Mouse (Mus musculus) hindbrain, embryonic 10.5 days (tissue): ENCODE results near the gene Gtf2a2. TPM values are rescaled to one million over a fixed set of nuclear protein-coding genes. Genes with fewer than 3 reads are reported as not detected.
A peak's percentile ranks its signal among the peaks of the same experiment; 100 is the strongest.

ENCODE experiments used
- DNase-seq: peaks from one replicate; pipeline ENCODE4 v3.0.0-alpha.2; 2017; ENCODE audit warnings: low spot score
- H3K27ac ChIP-seq: fragments of 300-500 bp; sonication (generic); 2 replicates; pipeline ENCODE4 v1.5.1; 2016; ENCODE audit warnings: mild to moderate bottlenecking, moderate library complexity
- H3K27me3 ChIP-seq: fragments of 300-500 bp; sonication (generic); 2 replicates; pipeline ENCODE4 v1.6.1; 2016; ENCODE audit warnings: mild to moderate bottlenecking; ENCODE audit not compliant: poor library complexity, insufficient read depth, severe bottlenecking
- H3K36me3 ChIP-seq: fragments of 300-500 bp; sonication (generic); 2 replicates; pipeline ENCODE4 v1.6.1; 2016; ENCODE audit warnings: mild to moderate bottlenecking, moderate library complexity
- H3K4me1 ChIP-seq: fragments of 300-500 bp; sonication (generic); replicated peaks from 2 replicates; pipeline ENCODE4 v1.6.1; 2016; ENCODE audit warnings: mild to moderate bottlenecking
- H3K4me3 ChIP-seq: fragments of 300-500 bp; sonication (generic); 2 replicates; pipeline ENCODE4 v1.5.1; 2016; ENCODE audit warnings: mild to moderate bottlenecking, moderate library complexity
- H3K9me3 ChIP-seq: fragments of 300-500 bp; sonication (generic); 2 replicates; pipeline ENCODE4 v1.6.1; 2016; ENCODE audit warnings: mild to moderate bottlenecking, moderate library complexity
- WGBS: fragments of 180-500 bp; shearing (Covaris S2); methylation state at CpG from one replicate; pipeline ENCODE4 v1.1.7; 2016; 5-methylcytosine and 5-hydroxymethylcytosine counted together
- polyA plus RNA-seq: library from polyadenylated mRNA; unstranded; fragments of >200 nt; fragmentation: Nextera tagmentation; extraction: Ambion mirVana; gene quantifications from 2 replicates; pipeline ENCODE4 v1.2.1, GENCODE M21; 2016

Gene Gtf2a2
- polyA plus RNA-seq, 1 experiment from 2014 or later: 185 TPM

DNA sequence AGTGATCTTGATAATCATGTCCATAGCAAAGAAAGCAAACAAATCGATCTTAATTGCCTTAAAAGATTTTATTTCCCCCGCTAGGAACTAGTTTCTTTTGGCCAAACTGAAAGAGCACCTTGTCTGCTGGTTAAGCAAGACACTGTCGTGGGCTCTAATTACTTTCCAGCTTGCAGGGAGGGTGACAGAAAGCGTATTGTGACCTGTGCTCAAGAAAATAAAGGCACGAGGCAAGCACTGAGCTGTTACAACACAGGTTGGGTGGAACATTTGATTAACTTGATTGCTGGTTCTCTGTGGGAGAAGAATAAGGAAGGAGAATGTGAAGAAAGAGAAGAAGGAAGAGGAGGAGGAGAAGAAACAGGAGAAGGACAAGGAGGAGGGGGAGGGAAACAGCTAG lies 35.9 kb downstream of the Gtf2a2 start:
- Histone ChIP-seq H3K4me3 (no peak overlapping the region), H3K27me3 (no peaks in the 10 kb centered on the region), H3K4me1 (peaks cover 32% of the 10 kb centered on the region), H3K36me3 (no peaks in the 10 kb centered on the region), H3K27ac (no peak overlapping the region), H3K9me3 (no peaks in the 10 kb centered on the region)
- no peak for DNase-seq
- 55% methylated on average over 5 of the region's 5 CpGs for WGBS

DNA sequence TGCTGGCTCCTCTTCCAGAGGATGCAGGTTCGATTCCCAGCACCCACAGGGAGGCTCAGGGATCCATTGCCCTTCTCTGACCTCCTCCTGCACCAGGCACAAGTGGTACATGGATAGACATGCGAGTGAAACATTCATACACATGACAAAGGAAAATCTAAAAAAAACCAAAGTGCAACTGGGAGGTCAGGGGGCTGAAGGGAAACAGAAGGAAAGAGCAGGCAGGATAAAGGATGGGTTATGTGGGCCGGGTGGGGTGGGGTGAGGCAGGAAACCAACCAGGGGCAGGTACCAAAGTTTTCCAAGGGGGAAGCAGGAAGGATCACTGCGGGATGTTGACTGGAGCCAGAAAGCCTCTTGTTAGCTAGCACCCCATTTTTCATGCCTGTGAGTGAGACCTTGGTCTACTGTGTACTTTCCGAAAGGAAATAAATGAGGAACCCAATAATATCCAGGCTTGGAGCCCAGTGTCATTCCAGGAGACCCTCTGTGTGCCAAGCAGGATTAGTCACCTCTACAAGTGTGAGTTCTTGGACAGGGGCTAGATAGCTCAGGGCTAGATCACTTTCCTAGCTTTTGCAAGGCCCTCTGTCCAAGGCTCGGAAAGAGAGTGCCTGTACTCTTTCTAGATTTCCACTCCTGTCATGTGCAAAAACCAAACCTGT lies 36.5 kb downstream of the Gtf2a2 start:
- H3K4me3 ChIP-seq: no peak overlapping the region
- no peak for DNase-seq
- no peaks in the 10 kb centered on the region for H3K36me3 ChIP-seq
- WGBS: 58% methylated on average over 6 of the region's 6 CpGs
- peaks cover 32% of the 10 kb centered on the region for H3K4me1 ChIP-seq
- peak overlapping the region; percentile 56 for H3K27ac ChIP-seq
- H3K27me3 ChIP-seq: no peaks in the 10 kb centered on the region
- H3K9me3 ChIP-seq: no peaks in the 10 kb centered on the region

DNA sequence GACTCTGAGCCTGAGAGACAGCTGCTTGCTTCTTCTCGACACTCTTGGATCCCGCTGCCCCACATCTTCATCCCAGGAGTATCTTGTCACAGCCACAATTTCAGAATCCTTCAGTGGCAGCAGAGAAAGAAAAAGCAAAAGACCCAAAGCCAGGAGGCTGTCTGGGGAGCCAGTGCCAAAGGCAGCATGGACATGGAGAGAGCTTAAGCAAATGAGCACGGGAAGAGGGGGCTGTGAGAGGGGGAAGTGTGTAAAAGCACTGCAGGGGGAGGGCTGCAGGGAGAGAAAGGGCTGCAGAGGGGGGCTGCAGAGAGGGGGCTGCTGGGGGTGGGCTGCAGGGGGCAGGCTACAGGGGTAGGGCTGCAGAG lies 37.0 kb downstream of the Gtf2a2 start:
- 30% methylated on average over 3 of the region's 3 CpGs for WGBS
- Histone ChIP-seq H3K27me3 (no peaks in the 10 kb centered on the region), H3K4me1 (peaks cover 32% of the 10 kb centered on the region), H3K27ac (peak overlapping the region; percentile 56), H3K4me3 (no peak overlapping the region), H3K9me3 (no peaks in the 10 kb centered on the region), H3K36me3 (no peaks in the 10 kb centered on the region)
- DNase-seq: no peak

DNA sequence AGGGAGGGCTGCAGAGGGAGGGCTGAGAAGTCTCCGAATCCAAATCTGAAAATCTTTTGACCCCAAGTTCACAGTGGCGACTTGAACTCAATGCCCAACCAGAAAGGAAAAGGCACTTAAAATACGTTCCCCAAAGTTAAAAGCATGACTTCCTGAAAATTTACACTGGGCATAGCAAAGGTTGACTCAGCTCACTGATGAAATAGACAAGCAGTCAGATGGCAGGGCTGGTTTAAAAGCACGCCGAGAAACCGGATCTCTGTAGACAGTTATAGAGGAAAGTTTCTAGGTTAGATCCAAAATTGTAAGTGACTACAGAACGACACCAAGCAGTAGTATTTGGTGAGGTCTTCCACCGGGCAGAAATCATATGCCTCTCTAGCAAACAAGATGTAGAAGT lies 37.5 kb downstream of the Gtf2a2 start:
- peaks cover 32% of the 10 kb centered on the region for H3K4me1 ChIP-seq
- H3K27me3 ChIP-seq: no peaks in the 10 kb centered on the region
- no peaks in the 10 kb centered on the region for H3K9me3 ChIP-seq
- DNase-seq: no peak
- WGBS: 55% methylated on average over 8 of the region's 8 CpGs
- H3K36me3 ChIP-seq: no peaks in the 10 kb centered on the region
- no peak overlapping the region for H3K4me3 ChIP-seq
- peak overlapping the region; percentile 56 for H3K27ac ChIP-seq

DNA sequence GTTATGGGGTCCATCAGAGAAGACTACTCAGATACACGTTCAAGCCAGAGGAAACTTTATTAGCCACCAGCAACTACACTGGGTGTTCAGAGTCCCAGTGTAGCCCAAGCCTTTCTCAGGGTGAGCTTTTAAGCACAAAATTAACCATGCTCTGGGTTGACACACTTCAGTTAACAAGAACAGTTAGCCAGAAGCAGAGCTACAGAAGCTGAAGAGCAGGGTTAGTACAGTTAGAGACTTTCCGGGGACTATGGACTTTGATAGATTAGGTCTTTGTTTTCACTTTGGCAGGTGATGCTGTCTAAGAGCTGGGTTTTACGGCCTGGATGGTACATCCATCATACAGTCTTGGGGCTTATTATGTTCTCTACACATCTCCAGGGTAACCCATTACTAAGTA lies 40.4 kb downstream of the Gtf2a2 start:
- H3K9me3 ChIP-seq: peaks cover 4% of the 10 kb centered on the region; the same call in 1 of the 2 replicates
- no peak for DNase-seq
- H3K27me3 ChIP-seq: no peaks in the 10 kb centered on the region
- peaks cover 30% of the 10 kb centered on the region for H3K4me1 ChIP-seq
- 76% methylated on average over 3 of the region's 3 CpGs for WGBS
- no peaks in the 10 kb centered on the region for H3K36me3 ChIP-seq
- no peak overlapping the region for H3K27ac ChIP-seq
- no peak overlapping the region for H3K4me3 ChIP-seq

DNA sequence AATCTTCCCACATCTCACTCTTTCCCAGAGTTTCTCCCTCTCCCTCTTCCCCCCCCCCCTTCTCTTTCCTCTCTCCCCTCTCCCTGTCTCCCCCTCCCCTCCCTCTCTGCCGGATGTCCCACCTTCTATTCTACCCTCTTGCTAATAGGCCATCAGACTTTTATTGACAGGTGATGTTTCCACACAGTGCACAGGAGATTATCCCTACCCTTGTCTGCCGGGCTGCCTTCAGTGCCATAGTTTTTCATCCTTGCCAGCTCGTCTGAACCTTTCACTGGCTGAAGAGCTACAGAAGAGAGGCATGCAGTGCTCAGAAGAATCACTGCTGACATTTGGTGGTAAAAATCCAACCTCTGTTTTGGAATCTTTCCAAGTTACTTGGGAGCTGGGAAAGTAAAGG lies 41.1 kb downstream of the Gtf2a2 start:
- Histone ChIP-seq H3K27me3 (no peaks in the 10 kb centered on the region), H3K36me3 (no peaks in the 10 kb centered on the region), H3K4me3 (no peak overlapping the region), H3K4me1 (peaks cover 24% of the 10 kb centered on the region), H3K9me3 (peaks cover 4% of the 10 kb centered on the region; the same call in 1 of the 2 replicates), H3K27ac (no peak overlapping the region)
- DNase-seq: no peak
- 60% methylated on average over 3 of the region's 3 CpGs for WGBS

DNA sequence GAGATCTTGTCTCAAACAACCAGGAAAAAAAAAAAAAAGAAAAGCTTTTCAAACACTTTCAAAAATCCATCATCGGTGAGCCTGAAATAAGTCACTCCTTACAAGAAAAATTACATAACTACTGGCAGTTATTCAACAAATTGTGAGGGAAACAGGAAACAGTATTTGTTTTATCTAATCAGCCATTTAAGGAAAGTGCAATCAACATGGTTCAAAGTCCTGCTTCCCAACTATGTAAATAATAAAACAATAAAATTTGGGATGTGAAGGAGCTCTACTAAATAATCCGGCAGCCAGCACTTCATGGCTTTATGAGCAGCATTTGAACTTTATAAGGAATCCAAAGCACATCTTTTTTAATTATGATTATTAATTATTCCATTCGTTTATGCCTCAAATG lies 49.7 kb downstream of the Gtf2a2 start:
- WGBS: 88% methylated on average over 3 of the region's 3 CpGs
- no peaks in the 10 kb centered on the region for H3K9me3 ChIP-seq
- H3K4me3 ChIP-seq: no peak overlapping the region
- no peaks in the 10 kb centered on the region for H3K4me1 ChIP-seq
- DNase-seq: no peak
- no peaks in the 10 kb centered on the region for H3K27me3 ChIP-seq
- H3K27ac ChIP-seq: no peak overlapping the region
- no peaks in the 10 kb centered on the region for H3K36me3 ChIP-seq

DNA sequence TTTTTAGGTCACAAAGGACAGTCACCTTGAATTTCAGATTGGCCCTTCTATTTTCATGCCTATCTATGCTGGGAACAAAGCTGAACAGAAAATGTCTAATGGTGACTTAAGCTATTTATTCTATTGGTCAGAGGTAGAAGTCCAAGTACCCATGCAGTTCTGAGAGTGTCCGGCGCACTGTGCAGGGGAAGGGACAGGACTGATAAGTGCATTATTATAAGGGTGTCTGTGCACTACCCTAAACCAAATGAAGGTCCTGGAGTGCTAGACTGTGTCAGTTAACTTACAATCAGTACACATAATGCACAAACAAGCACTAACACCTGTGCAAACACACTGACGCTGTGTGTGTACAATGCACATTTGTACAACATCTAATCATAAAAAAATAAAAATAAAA lies 55.1 kb downstream of the Gtf2a2 start:
- H3K4me3 ChIP-seq: no peak overlapping the region
- 91% methylated on average over 3 of the region's 3 CpGs for WGBS
- H3K36me3 ChIP-seq: no peaks in the 10 kb centered on the region
- no peak for DNase-seq
- H3K27ac ChIP-seq: no peak overlapping the region
- H3K9me3 ChIP-seq: no peaks in the 10 kb centered on the region
- H3K4me1 ChIP-seq: peaks cover 13% of the 10 kb centered on the region
- no peaks in the 10 kb centered on the region for H3K27me3 ChIP-seq

DNA sequence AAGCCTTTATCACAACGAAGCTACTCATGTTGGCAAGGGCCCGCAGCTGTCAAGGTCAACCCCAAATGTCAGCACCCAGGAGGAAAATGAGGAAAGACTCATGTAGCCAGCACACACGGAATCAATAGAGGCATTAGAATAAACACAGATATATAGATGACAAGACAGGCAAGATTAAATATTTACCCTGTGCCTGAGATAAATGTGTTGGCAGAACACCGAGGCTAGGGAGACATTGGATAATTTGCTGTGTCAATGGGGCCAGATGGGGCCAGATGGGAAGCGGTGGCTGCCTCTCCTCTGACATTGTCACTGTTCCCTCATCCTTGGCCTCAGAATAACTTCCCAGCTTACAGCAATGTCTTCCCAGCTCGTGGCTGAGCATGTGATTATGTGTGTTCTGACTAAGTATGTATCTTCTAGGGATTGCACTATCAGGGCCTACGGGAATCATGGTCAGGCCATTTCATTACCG lies 57.6 kb downstream of the Gtf2a2 start:
- no peaks in the 10 kb centered on the region for H3K27me3 ChIP-seq
- H3K4me3 ChIP-seq: no peak overlapping the region
- H3K9me3 ChIP-seq: no peaks in the 10 kb centered on the region
- peak; percentile 17 for DNase-seq
- no peaks in the 10 kb centered on the region for H3K36me3 ChIP-seq
- no peak overlapping the region for H3K27ac ChIP-seq
- WGBS: 66% methylated on average over 8 of the region's 8 CpGs
- peaks cover 13% of the 10 kb centered on the region for H3K4me1 ChIP-seq

DNA sequence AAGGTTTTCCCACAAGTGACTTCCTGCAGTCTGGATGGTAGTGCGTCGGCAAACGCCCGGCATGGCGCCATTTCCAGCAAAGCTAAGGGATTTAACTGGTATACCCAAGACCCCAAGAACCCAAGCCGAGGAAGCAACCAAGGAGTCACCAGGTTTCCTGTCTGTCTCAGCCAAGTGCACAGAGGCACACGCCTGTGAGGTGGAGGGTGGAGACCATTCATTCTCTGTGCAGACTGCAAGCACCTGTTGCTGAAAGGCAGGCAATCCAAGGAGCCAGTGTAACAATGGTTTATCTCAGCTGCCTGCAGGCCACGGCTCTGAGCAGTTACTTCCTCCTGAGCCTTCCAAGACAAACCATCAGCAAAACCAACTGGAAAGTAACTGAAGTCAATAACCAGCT lies 60.0 kb downstream of the Gtf2a2 start:
- DNase-seq: no peak
- no peaks in the 10 kb centered on the region for H3K9me3 ChIP-seq
- H3K4me1 ChIP-seq: peaks cover 13% of the 10 kb centered on the region
- no peak overlapping the region for H3K27ac ChIP-seq
- WGBS: 89% methylated on average over 8 of the region's 8 CpGs
- H3K27me3 ChIP-seq: no peaks in the 10 kb centered on the region
- H3K36me3 ChIP-seq: no peaks in the 10 kb centered on the region
- no peak overlapping the region for H3K4me3 ChIP-seq

Other genes with a start within 250 kb of the Gtf2a2 start
- 87.0 and 99.8 TPM in 2 replicates for gene Bnip2, start 23.1 kb upstream of the Gtf2a2 start, polyA plus RNA-seq
- gene Gcnt3, start 25.5 kb downstream of the Gtf2a2 start, polyA plus RNA-seq: not detected in 2 replicates
- 7.2 and 9.5 TPM in 2 replicates for gene Fam81a, start 130.0 kb downstream of the Gtf2a2 start, polyA plus RNA-seq
- 12.6 and 15.2 TPM in 2 replicates for gene Myo1e, start 194.8 kb downstream of the Gtf2a2 start, polyA plus RNA-seq